Mouse (Mus musculus): Measurements from ENCODE around the gene Park7. TPM values are rescaled to one million over a fixed set of nuclear protein-coding genes. Genes with fewer than 3 reads are reported as not detected.
"Not testable (repeated sequence)": the region's sequence is repeated elsewhere in the genome, so short reads cannot be mapped to it uniquely, and the experiment has no call there.

Park7 gene
- polyA plus RNA-seq, 1 experiment from 2014 or later: 287 TPM

- Histone ChIP-seq H3K4me3 (peak overlapping the region; percentile 85), H3K9me3 (replicated peaks) (no peaks in the 10 kb centered on the region), H3K4me1 (replicated peaks) (peaks cover 23% of the 10 kb centered on the region), H3K27me3 (no peaks in the 10 kb centered on the region), H3K27ac (peak overlapping the region; percentile 90), H3K36me3 (peaks cover 12% of the 10 kb centered on the region; the same call in 1 of the 2 replicates), H3K4me2 (peak overlapping the region; percentile 75), H3K9ac (peak overlapping the region; percentile 20; the same call in 1 of the 2 replicates)
- WGBS: 86% methylated on average over 19 of the region's 19 CpGs
- ATAC-seq (replicated peaks; ENCODE audit: insufficient number of reproducible peaks, insufficient read depth, low FRiP score, low read depth): no peak
These were observed 3.9 kb downstream of the Park7 start for GRCm38 (mm10) chr4:150910164-150910951.

- Histone ChIP-seq H3K9me3 (replicated peaks) (no peaks in the 10 kb centered on the region), H3K4me2 (peak overlapping the region; percentile 75), H3K9ac (peak overlapping the region; percentile 92), H3K27me3 (no peaks in the 10 kb centered on the region), H3K4me1 (replicated peaks) (peaks cover 17% of the 10 kb centered on the region), H3K4me3 (peak overlapping the region; percentile 85), H3K36me3 (peaks cover 17% of the 10 kb centered on the region; the same call in 1 of the 2 replicates), H3K27ac (peak overlapping the region; percentile 90)
- under 1% methylated on average over 56 of the region's 56 CpGs for WGBS
- peak; percentile 91 for ATAC-seq (replicated peaks; ENCODE audit: insufficient number of reproducible peaks, insufficient read depth, low FRiP score, low read depth)
These were observed 4.6 kb downstream of the Park7 start for GRCm38 (mm10) chr4:150909451-150910156.

GRCm38 (mm10) chr4:150908512-150908911 is 5.7 kb downstream of the Park7 start:
- H3K4me2 ChIP-seq: peak overlapping the region; percentile 3; the same call in 1 of the 2 replicates
- peaks cover 14% of the 10 kb centered on the region for H3K4me1 ChIP-seq (replicated peaks)
- not testable (repeated sequence) for H3K9me3 ChIP-seq (replicated peaks); ATAC-seq (replicated peaks; ENCODE audit: insufficient number of reproducible peaks, insufficient read depth, low FRiP score, low read depth); H3K9ac ChIP-seq; H3K27me3 ChIP-seq; H3K27ac ChIP-seq
- peaks cover 24% of the 10 kb centered on the region for H3K36me3 ChIP-seq
- 77% methylated on average over 5 of the region's 5 CpGs for WGBS
- H3K4me3 ChIP-seq: peak overlapping the region; percentile 85

- Histone ChIP-seq H3K9me3 (replicated peaks) (no peaks in the 10 kb centered on the region), H3K4me1 (replicated peaks) (peaks cover 13% of the 10 kb centered on the region), H3K36me3 (peaks cover 38% of the 10 kb centered on the region), H3K4me2 (no peak overlapping the region), H3K27me3 (no peaks in the 10 kb centered on the region), H3K27ac (no peak overlapping the region), H3K9ac (no peak overlapping the region), H3K4me3 (no peak overlapping the region)
- no peak for ATAC-seq (replicated peaks; ENCODE audit: insufficient number of reproducible peaks, insufficient read depth, low FRiP score, low read depth)
- 84% methylated on average over 8 of the region's 8 CpGs for WGBS
These were observed 7.1 kb downstream of the Park7 start for GRCm38 (mm10) chr4:150907099-150907498.

- no peaks in the 10 kb centered on the region for H3K9me3 ChIP-seq (replicated peaks)
- no peak overlapping the region for H3K4me3 ChIP-seq
- H3K4me2 ChIP-seq: no peak overlapping the region
- 93% methylated on average over 14 of the region's 14 CpGs for WGBS
- H3K9ac ChIP-seq: no peak overlapping the region
- peaks cover 58% of the 10 kb centered on the region for H3K36me3 ChIP-seq
- H3K27ac ChIP-seq: no peak overlapping the region
- peaks cover under 1% of the 10 kb centered on the region; the same call in 1 of the 2 replicates for H3K4me1 ChIP-seq (replicated peaks)
- no peak for ATAC-seq (replicated peaks; ENCODE audit: insufficient number of reproducible peaks, insufficient read depth, low FRiP score, low read depth)
- H3K27me3 ChIP-seq: no peaks in the 10 kb centered on the region
These were observed 11.0 kb downstream of the Park7 start for GRCm38 (mm10) chr4:150903091-150903742.

- no peaks in the 10 kb centered on the region for H3K9me3 ChIP-seq (replicated peaks)
- no peak overlapping the region for H3K27ac ChIP-seq
- H3K9ac ChIP-seq: no peak overlapping the region
- H3K4me3 ChIP-seq: no peak overlapping the region
- ATAC-seq (replicated peaks; ENCODE audit: insufficient number of reproducible peaks, insufficient read depth, low FRiP score, low read depth): no peak
- H3K4me1 ChIP-seq (replicated peaks): no peaks in the 10 kb centered on the region
- 63% methylated on average over 12 of the region's 12 CpGs for WGBS
- no peak overlapping the region for H3K4me2 ChIP-seq
- no peaks in the 10 kb centered on the region for H3K27me3 ChIP-seq
- H3K36me3 ChIP-seq: peaks cover 69% of the 10 kb centered on the region
These were observed 12.2 kb downstream of the Park7 start for GRCm38 (mm10) chr4:150902062-150902461.

- no peak; the same call in 1 of the 2 replicates for ATAC-seq (replicated peaks; ENCODE audit: insufficient number of reproducible peaks, insufficient read depth, low FRiP score, low read depth)
These were observed 12.6 kb downstream of the Park7 start for GRCm38 (mm10) chr4:150901651-150902050.

GRCm38 (mm10) chr4:150900486-150900885 is 13.8 kb downstream of the Park7 start:
- Histone ChIP-seq H3K36me3 (peaks cover 64% of the 10 kb centered on the region), H3K9me3 (replicated peaks) (no peaks in the 10 kb centered on the region), H3K4me3 (no peak overlapping the region), H3K27ac (no peak overlapping the region), H3K27me3 (no peaks in the 10 kb centered on the region), H3K9ac (no peak overlapping the region), H3K4me2 (no peak overlapping the region), H3K4me1 (replicated peaks) (no peaks in the 10 kb centered on the region)
- 89% methylated on average over 13 of the region's 13 CpGs for WGBS
- ATAC-seq (replicated peaks; ENCODE audit: insufficient number of reproducible peaks, insufficient read depth, low FRiP score, low read depth): no peak

More at GRCm38 (mm10) chr4:150901651-150902050, 12.6 kb downstream of the Park7 start:
- H3K9ac ChIP-seq: no peak overlapping the region
- H3K36me3 ChIP-seq: peaks cover 69% of the 10 kb centered on the region
- H3K4me3 ChIP-seq: no peak overlapping the region
- no peak overlapping the region for H3K4me2 ChIP-seq
- H3K27ac ChIP-seq: no peak overlapping the region
- whole genome bisulfite sequencing: 47% methylated on average over 9 of the region's 9 CpGs
- H3K4me1 ChIP-seq (replicated peaks): no peaks in the 10 kb centered on the region
- H3K9me3 ChIP-seq (replicated peaks): no peaks in the 10 kb centered on the region
- no peaks in the 10 kb centered on the region for H3K27me3 ChIP-seq

GRCm38 (mm10) chr4:150898716-150899365 is 15.4 kb downstream of the Park7 start:
- no peaks in the 10 kb centered on the region for H3K4me1 ChIP-seq (replicated peaks)
- WGBS: 56% methylated on average over 13 of the region's 13 CpGs
- peaks cover 54% of the 10 kb centered on the region for H3K36me3 ChIP-seq
- ATAC-seq (replicated peaks; ENCODE audit: insufficient number of reproducible peaks, insufficient read depth, low FRiP score, low read depth): no peak
- no peak overlapping the region for H3K4me3 ChIP-seq
- H3K9me3 ChIP-seq (replicated peaks): no peaks in the 10 kb centered on the region
- H3K4me2 ChIP-seq: no peak overlapping the region
- no peak overlapping the region for H3K9ac ChIP-seq
- no peak overlapping the region for H3K27ac ChIP-seq
- no peaks in the 10 kb centered on the region for H3K27me3 ChIP-seq

GRCm38 (mm10) chr4:150896896-150897624 is 17.2 kb downstream of the Park7 start:
- H3K4me3 ChIP-seq: no peak overlapping the region
- H3K4me2 ChIP-seq: no peak overlapping the region
- H3K9me3 ChIP-seq (replicated peaks): no peaks in the 10 kb centered on the region
- H3K4me1 ChIP-seq (replicated peaks): no peaks in the 10 kb centered on the region
- 89% methylated on average over 26 of the region's 26 CpGs for whole genome bisulfite sequencing
- H3K27me3 ChIP-seq: no peaks in the 10 kb centered on the region
- no peak overlapping the region; the same call in 1 of the 2 replicates for H3K27ac ChIP-seq
- no peak overlapping the region for H3K9ac ChIP-seq
- H3K36me3 ChIP-seq: peaks cover 36% of the 10 kb centered on the region
- ATAC-seq (replicated peaks; ENCODE audit: insufficient number of reproducible peaks, insufficient read depth, low FRiP score, low read depth): no peak
